Mouse (Mus musculus) heart, embryonic 15.5 days (tissue): ENCODE results near the gene Chrna1. TPM values are rescaled to one million over a fixed set of nuclear protein-coding genes. Genes with fewer than 3 reads are reported as not detected.
A peak's percentile ranks its signal among the peaks of the same experiment; 100 is the strongest.

ENCODE experiments used
- ATAC-seq: fragments of 200-750 bp; cut with Nextera tagmentation; replicated peaks from 2 replicates; pipeline ENCODE4 v1.8.0; 2017; ENCODE audit warnings: low read depth, moderate TSS enrichment; ENCODE audit not compliant: insufficient number of reproducible peaks, insufficient read depth, low FRiP score
- H3K27ac ChIP-seq: fragments of 300-500 bp; sonication (generic); 2 replicates; pipeline ENCODE4 v1.5.1; 2015; ENCODE audit warnings: mild to moderate bottlenecking, inconsistent platforms
- H3K27me3 ChIP-seq: fragments of 300-500 bp; sonication (generic); 2 replicates; pipeline ENCODE4 v1.6.1; 2015; ENCODE audit warnings: inconsistent platforms
- H3K36me3 ChIP-seq: fragments of 300-500 bp; sonication (generic); 2 replicates; pipeline ENCODE4 v1.6.1; 2015; ENCODE audit warnings: mild to moderate bottlenecking, inconsistent platforms
- H3K4me1 ChIP-seq: fragments of 300-500 bp; sonication (generic); replicated peaks from 2 replicates; pipeline ENCODE4 v1.6.1; 2015; ENCODE audit warnings: inconsistent platforms
- H3K4me2 ChIP-seq: fragments of 300-500 bp; sonication (generic); 2 replicates; pipeline ENCODE4 v1.6.1; 2015; ENCODE audit warnings: inconsistent platforms, mild to moderate bottlenecking, moderate library complexity
- H3K4me3 ChIP-seq: fragments of 300-500 bp; sonication (generic); 2 replicates; pipeline ENCODE4 v1.5.1; 2015; ENCODE audit warnings: mild to moderate bottlenecking, inconsistent platforms
- H3K9ac ChIP-seq: fragments of 300-500 bp; sonication (generic); 2 replicates; pipeline ENCODE4 v1.6.1; 2015; ENCODE audit warnings: mild to moderate bottlenecking, inconsistent platforms
- H3K9me3 ChIP-seq: fragments of 300-500 bp; sonication (generic); replicated peaks from 2 replicates; pipeline ENCODE4 v1.6.1; 2016; ENCODE audit warnings: inconsistent platforms
- whole genome bisulfite sequencing: fragments of 180-500 bp; shearing (Covaris S2); methylation state at CpG from one replicate; pipeline ENCODE4 v1.1.7; 2015; ENCODE audit warnings: mixed read lengths; 5-methylcytosine and 5-hydroxymethylcytosine counted together
- polyA plus RNA-seq: library from polyadenylated mRNA; unstranded; fragments of >200 nt; fragmentation: Nextera tagmentation; extraction: Ambion mirVana; gene quantifications from 2 replicates; pipeline ENCODE4 v1.2.1, GENCODE M21; 2015

Chrna1 gene
- polyA plus RNA-seq, 1 experiment from 2014 or later: 0.09 TPM

GRCm38 (mm10) chr2:73572539-73573372 lies 7.4 kb downstream of the Chrna1 start:
- H3K4me1 ChIP-seq: no peaks in the 10 kb centered on the region
- no peaks in the 10 kb centered on the region for H3K27me3 ChIP-seq
- WGBS: 34% methylated on average over 23 of the region's 23 CpGs
- H3K4me2 ChIP-seq: peak overlapping the region; percentile 33
- ATAC-seq: no peak; the same call in 1 of the 2 replicates
- no peak overlapping the region for H3K9ac ChIP-seq
- no peak overlapping the region for H3K27ac ChIP-seq
- no peaks in the 10 kb centered on the region for H3K36me3 ChIP-seq
- no peak overlapping the region for H3K4me3 ChIP-seq
- H3K9me3 ChIP-seq: no peaks in the 10 kb centered on the region

GRCm38 (mm10) chr2:73571901-73572300 lies 8.2 kb downstream of the Chrna1 start:
- ATAC-seq: no peak
- no peak overlapping the region for H3K27ac ChIP-seq
- H3K4me1 ChIP-seq: no peaks in the 10 kb centered on the region
- H3K4me3 ChIP-seq: no peak overlapping the region
- H3K4me2 ChIP-seq: no peak overlapping the region
- WGBS: 77% methylated on average over 6 of the region's 6 CpGs
- no peaks in the 10 kb centered on the region for H3K36me3 ChIP-seq
- H3K27me3 ChIP-seq: no peaks in the 10 kb centered on the region
- no peak overlapping the region for H3K9ac ChIP-seq
- no peaks in the 10 kb centered on the region for H3K9me3 ChIP-seq

- no peak overlapping the region for H3K4me3 ChIP-seq
- no peak for ATAC-seq
- no peak overlapping the region for H3K27ac ChIP-seq
- H3K27me3 ChIP-seq: no peaks in the 10 kb centered on the region
- no peaks in the 10 kb centered on the region for H3K36me3 ChIP-seq
- H3K9me3 ChIP-seq: no peaks in the 10 kb centered on the region
- no peaks in the 10 kb centered on the region for H3K4me1 ChIP-seq
- H3K4me2 ChIP-seq: no peak overlapping the region
- no peak overlapping the region for H3K9ac ChIP-seq
- WGBS: 86% methylated on average over 9 of the region's 9 CpGs
Measured at GRCm38 (mm10) chr2:73571304-73571703, 8.8 kb downstream of the Chrna1 start.

GRCm38 (mm10) chr2:73566989-73567605 lies 13.0 kb downstream of the Chrna1 start:
- H3K27me3 ChIP-seq: no peaks in the 10 kb centered on the region
- H3K9ac ChIP-seq: no peak overlapping the region
- peak overlapping the region; percentile 57 for H3K4me2 ChIP-seq
- H3K4me1 ChIP-seq: no peaks in the 10 kb centered on the region
- peak; percentile 35; the same call in 1 of the 2 replicates for ATAC-seq
- 18% methylated on average over 8 of the region's 8 CpGs for WGBS
- H3K9me3 ChIP-seq: no peaks in the 10 kb centered on the region
- H3K27ac ChIP-seq: no peak overlapping the region
- no peaks in the 10 kb centered on the region for H3K36me3 ChIP-seq
- H3K4me3 ChIP-seq: peak overlapping the region; percentile 39

GRCm38 (mm10) chr2:73566162-73566561 lies 14.0 kb downstream of the Chrna1 start:
- peaks cover 7% of the 10 kb centered on the region for H3K4me1 ChIP-seq
- H3K4me2 ChIP-seq: no peak overlapping the region
- no peaks in the 10 kb centered on the region for H3K27me3 ChIP-seq
- no peak overlapping the region for H3K4me3 ChIP-seq
- WGBS: 18% methylated on average over 7 of the region's 7 CpGs
- no peak for ATAC-seq
- no peak overlapping the region for H3K9ac ChIP-seq
- no peak overlapping the region for H3K27ac ChIP-seq
- H3K36me3 ChIP-seq: no peaks in the 10 kb centered on the region
- H3K9me3 ChIP-seq: no peaks in the 10 kb centered on the region

DNA sequence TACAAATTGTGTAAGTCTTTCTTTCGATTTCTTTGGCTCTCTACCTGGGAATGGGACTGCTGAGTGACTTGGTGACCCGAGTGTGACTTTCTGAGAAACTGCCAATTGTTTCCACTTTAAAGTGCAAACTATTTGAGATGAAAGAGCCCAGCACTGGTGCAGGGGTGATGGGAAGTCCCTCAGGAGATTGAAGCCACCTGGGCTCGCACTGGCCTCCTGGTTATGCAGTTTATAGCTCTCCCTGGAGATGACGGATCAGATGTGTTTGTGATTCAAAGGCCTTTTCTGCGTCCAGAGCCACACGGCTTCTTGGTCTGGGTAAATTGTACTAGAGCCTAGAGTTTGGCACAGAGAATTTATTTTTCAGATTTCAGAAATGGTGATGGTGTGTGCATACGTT lies 16.4 kb downstream of the Chrna1 start:
- Histone ChIP-seq H3K9me3 (no peaks in the 10 kb centered on the region), H3K27me3 (no peaks in the 10 kb centered on the region), H3K4me2 (no peak overlapping the region), H3K36me3 (no peaks in the 10 kb centered on the region), H3K4me3 (no peak overlapping the region), H3K4me1 (peaks cover 13% of the 10 kb centered on the region), H3K9ac (no peak overlapping the region), H3K27ac (no peak overlapping the region)
- no peak for ATAC-seq
- 56% methylated on average over 7 of the region's 7 CpGs for WGBS

DNA sequence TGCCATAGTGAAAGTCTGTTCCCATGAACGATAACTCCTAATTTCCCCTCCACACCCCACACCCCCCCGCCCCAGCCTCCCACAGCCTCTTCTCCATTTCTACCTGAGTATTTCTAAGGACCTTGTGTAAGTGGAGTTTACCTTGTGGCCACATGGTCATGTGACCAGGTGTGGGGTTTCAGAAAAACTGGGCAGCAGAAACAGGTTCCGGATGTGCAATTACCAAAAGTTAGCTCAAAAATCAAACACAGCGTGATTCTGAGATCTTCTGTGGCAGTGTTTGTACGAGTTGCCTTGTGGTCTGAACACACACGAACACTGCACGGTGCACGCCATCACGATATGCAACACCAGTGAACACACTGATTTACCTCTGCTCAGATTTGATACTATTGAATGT lies 17.5 kb downstream of the Chrna1 start:
- no peak overlapping the region for H3K4me3 ChIP-seq
- ATAC-seq: no peak
- 91% methylated on average over 9 of the region's 9 CpGs for WGBS
- H3K27me3 ChIP-seq: no peaks in the 10 kb centered on the region
- no peak overlapping the region for H3K27ac ChIP-seq
- H3K9me3 ChIP-seq: no peaks in the 10 kb centered on the region
- H3K9ac ChIP-seq: no peak overlapping the region
- H3K4me1 ChIP-seq: peaks cover 13% of the 10 kb centered on the region
- H3K36me3 ChIP-seq: no peaks in the 10 kb centered on the region
- no peak overlapping the region for H3K4me2 ChIP-seq

GRCm38 (mm10) chr2:73561665-73562063 lies 18.5 kb downstream of the Chrna1 start:
- peak; percentile 33; the same call in 1 of the 2 replicates for ATAC-seq

DNA sequence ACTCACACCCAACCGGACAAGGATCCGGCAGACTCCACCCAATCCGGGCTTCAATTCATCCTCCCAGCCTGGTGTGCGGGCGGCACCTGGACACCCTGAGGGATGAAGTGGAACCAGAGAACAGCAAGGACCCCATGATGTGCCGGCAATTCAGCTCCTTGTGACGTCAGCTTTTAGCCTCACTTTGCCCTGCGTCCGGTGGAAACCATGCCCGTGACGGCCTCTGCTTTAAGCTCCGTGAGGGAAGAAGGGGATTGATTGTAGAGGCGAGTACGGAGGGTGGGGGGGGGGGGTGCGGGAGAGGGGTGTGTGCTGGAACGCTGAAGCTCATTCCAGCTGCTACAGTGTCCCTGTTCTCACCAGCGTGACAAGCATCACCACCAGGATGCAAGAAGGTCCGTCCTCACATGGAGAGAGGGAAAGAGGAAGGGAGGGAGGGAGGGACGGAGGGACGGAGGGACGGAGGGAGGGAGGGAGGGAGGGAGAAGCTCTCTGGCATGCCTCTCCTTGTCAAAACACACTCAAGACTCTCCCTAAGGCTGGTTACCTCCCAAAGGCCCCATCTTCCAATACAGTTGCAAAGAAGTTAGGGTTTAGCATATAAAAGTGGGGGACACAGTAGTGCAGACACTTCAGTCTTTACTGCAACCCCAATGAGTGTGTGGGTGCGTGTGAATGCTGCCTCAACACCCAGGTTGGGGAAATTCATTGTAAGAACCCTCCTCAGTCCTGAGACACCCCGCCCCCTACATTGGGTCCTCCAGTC lies 19.1 kb downstream of the Chrna1 start:
- WGBS: 2% methylated on average over 23 of the region's 23 CpGs

More at GRCm38 (mm10) chr2:73561665-73562063, 18.5 kb downstream of the Chrna1 start:
- Histone ChIP-seq H3K36me3 (no peaks in the 10 kb centered on the region), H3K4me3 (peak overlapping the region; percentile 43), H3K9ac (no peak overlapping the region), H3K27me3 (no peaks in the 10 kb centered on the region), H3K4me2 (peak overlapping the region; percentile 72), H3K9me3 (no peaks in the 10 kb centered on the region), H3K27ac (no peak overlapping the region), H3K4me1 (peaks cover 13% of the 10 kb centered on the region)
- 6% methylated on average over 8 of the region's 8 CpGs for WGBS

DNA sequence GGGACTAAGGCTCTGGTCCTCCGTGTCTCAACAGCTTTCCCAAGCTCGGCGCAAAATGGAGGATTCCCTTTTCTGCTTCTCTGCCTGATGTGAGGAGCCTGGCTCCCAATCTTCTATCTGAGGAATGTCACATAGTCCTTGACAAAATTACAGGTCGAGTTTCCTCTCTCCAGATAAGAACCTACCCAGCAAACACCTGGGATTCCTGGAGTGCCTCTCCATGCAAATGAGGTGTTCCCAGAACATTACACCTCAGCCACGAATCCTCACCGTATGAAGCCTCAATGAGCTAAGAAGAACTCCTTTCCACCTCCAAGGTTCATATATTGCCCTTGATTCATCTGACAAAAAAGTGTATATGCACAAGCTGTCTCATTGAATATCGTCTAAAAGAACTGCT lies 19.7 kb downstream of the Chrna1 start:
- no peaks in the 10 kb centered on the region for H3K36me3 ChIP-seq
- no peaks in the 10 kb centered on the region for H3K9me3 ChIP-seq
- H3K4me1 ChIP-seq: peaks cover 13% of the 10 kb centered on the region
- H3K4me3 ChIP-seq: peak overlapping the region; percentile 43
- 45% methylated on average over 7 of the region's 7 CpGs for WGBS
- peak overlapping the region; percentile 72 for H3K4me2 ChIP-seq
- H3K27ac ChIP-seq: no peak overlapping the region
- no peak for ATAC-seq
- no peak overlapping the region for H3K9ac ChIP-seq
- H3K27me3 ChIP-seq: no peaks in the 10 kb centered on the region

More for the DNA sequence above, 19.1 kb downstream of the Chrna1 start:
- Histone ChIP-seq H3K9ac (0 out of 2 replicates have a peak overlapping the region, but pooled peaks have one; percentile 23), H3K36me3 (no peaks in the 10 kb centered on the region), H3K27me3 (no peaks in the 10 kb centered on the region), H3K4me2 (peak overlapping the region; percentile 72), H3K4me3 (peak overlapping the region; percentile 43), H3K27ac (no peak overlapping the region), H3K4me1 (peaks cover 13% of the 10 kb centered on the region), H3K9me3 (no peaks in the 10 kb centered on the region)
- peak; percentile 22 for ATAC-seq

DNA sequence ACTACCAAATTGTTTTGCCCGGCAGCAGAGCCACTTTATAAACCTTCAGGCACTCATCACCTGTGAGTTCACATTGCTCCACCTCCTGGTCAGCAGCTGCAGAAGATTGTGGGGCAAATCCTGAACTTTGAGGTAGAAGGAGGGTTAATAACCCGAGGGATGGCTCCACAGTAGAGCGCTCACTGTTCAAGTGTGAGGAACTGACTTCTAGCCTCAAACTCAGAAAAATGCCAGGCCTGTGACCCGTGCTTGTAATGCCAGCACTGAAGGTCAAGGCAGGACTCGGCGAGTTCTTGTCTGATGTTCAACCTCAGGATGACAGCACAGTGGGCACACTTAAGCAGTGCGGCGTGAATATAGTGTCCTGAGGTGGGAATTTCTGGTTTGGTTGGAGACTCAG lies 22.2 kb downstream of the Chrna1 start:
- Histone ChIP-seq H3K9me3 (no peaks in the 10 kb centered on the region), H3K9ac (no peak overlapping the region), H3K27ac (no peak overlapping the region), H3K4me3 (no peak overlapping the region), H3K36me3 (no peaks in the 10 kb centered on the region), H3K4me1 (peaks cover 13% of the 10 kb centered on the region), H3K27me3 (no peaks in the 10 kb centered on the region), H3K4me2 (no peak overlapping the region)
- ATAC-seq: no peak
- 73% methylated on average over 8 of the region's 8 CpGs for WGBS
